Mouse (Mus musculus) MEL (cell line): ENCODE results near the gene Masp2. TPM values are rescaled to one million over a fixed set of nuclear protein-coding genes. Genes with fewer than 3 reads are reported as not detected.

ENCODE experiments used
- DNase-seq: peaks from one replicate; pipeline ENCODE4 v3.0.0; 2011; ENCODE audit warnings: low read depth, low spot score
- H3K27ac ChIP-seq: 2 replicates; pipeline ENCODE4 v1.5.1; 2012; ENCODE audit warnings: low read depth, mild to moderate bottlenecking, control low read depth, low read length, moderate library complexity; ENCODE audit not compliant: control insufficient read depth
- H3K27me3 ChIP-seq, 2 experiments: fragments of 150-350 bp in 1 of 2; sonication (generic) in 1 of 2; 2 replicates each; pipeline ENCODE4 v1.6.1; 2012; ENCODE audit warnings: low read length in 2 of 2, mild to moderate bottlenecking in 2 of 2, improper control_type of control experiment in 1 of 2, moderate library complexity in 1 of 2; ENCODE audit not compliant: insufficient read depth in 2 of 2, control insufficient read depth in 1 of 2
- H3K36me3 ChIP-seq, 2 experiments: 2 replicates each; pipeline ENCODE4 v1.6.1; 2012 to 2014; ENCODE audit warnings: low read length in 2 of 2, improper control_type of control experiment in 1 of 2, inconsistent platforms in 1 of 2, mild to moderate bottlenecking in 1 of 2; ENCODE audit not compliant: insufficient read depth in 2 of 2, control insufficient read depth in 1 of 2
- H3K4me1 ChIP-seq, 2 experiments: fragments of 150-350 bp in 1 of 2; sonication (generic) in 1 of 2; 2 replicates each; pipeline ENCODE4 v1.6.1; 2012; ENCODE audit warnings: low read length in 2 of 2, improper control_type of control experiment in 1 of 2, mild to moderate bottlenecking in 1 of 2; ENCODE audit not compliant: insufficient read depth in 2 of 2, control insufficient read depth in 1 of 2
- H3K4me3 ChIP-seq, 2 experiments: fragments of 150-350 bp in 1 of 2; sonication (generic) in 1 of 2; 2 replicates each; pipeline ENCODE4 v1.5.1; 2012; ENCODE audit warnings: low read depth in 2 of 2, low read length in 2 of 2, mild to moderate bottlenecking in 2 of 2, moderate library complexity in 2 of 2, control low read depth in 1 of 2, improper control_type of control experiment in 1 of 2; ENCODE audit not compliant: control insufficient read depth in 1 of 2, insufficient read depth in 1 of 2
- H3K79me2 ChIP-seq: 2 replicates; pipeline ENCODE4 v1.6.1; 2012; ENCODE audit warnings: mild to moderate bottlenecking, low read length, moderate library complexity; ENCODE audit not compliant: control insufficient read depth, poor library complexity, insufficient read depth
- H3K9ac ChIP-seq: 2 replicates; pipeline ENCODE4 v1.6.1; 2012; ENCODE audit warnings: low read depth, mild to moderate bottlenecking, control low read depth, low read length, moderate library complexity; ENCODE audit not compliant: control insufficient read depth, poor library complexity, severe bottlenecking
- H3K9me3 ChIP-seq: fragments of 150-350 bp; sonication (generic); replicated peaks from 2 replicates; pipeline ENCODE4 v1.6.1; 2012; ENCODE audit warnings: mild to moderate bottlenecking, low read length, improper control_type of control experiment, moderate library complexity; ENCODE audit not compliant: insufficient read depth
- BHLHE40 ChIP-seq: IDR thresholded peaks from 2 replicates; pipeline ENCODE4 v1.6.1; 2012; ENCODE audit warnings: low read depth, mild to moderate bottlenecking, inconsistent platforms, low read length, improper control_type of control experiment, borderline replicate concordance
- CHD1 ChIP-seq: IDR thresholded peaks from 2 replicates; pipeline ENCODE4 v1.6.1; 2012; ENCODE audit warnings: low read depth, mild to moderate bottlenecking, inconsistent platforms, low read length, improper control_type of control experiment
- CHD2 ChIP-seq: IDR thresholded peaks from 2 replicates; pipeline ENCODE4 v1.6.1; 2011; ENCODE audit warnings: low read length, improper control_type of control experiment
- E2F4 ChIP-seq: IDR thresholded peaks from 2 replicates; pipeline ENCODE4 v1.6.1; 2011; ENCODE audit warnings: low read depth, low read length, improper control_type of control experiment, borderline replicate concordance
- ELF1 ChIP-seq: IDR thresholded peaks from 2 replicates; pipeline ENCODE4 v1.6.1; 2014; ENCODE audit warnings: low read depth, mild to moderate bottlenecking, inconsistent platforms, low read length, improper control_type of control experiment, moderate library complexity
- EP300 ChIP-seq, 2 experiments: IDR thresholded peaks; 2 replicates each; pipeline ENCODE4 v1.6.1; 2011; ENCODE audit warnings: improper control_type of control experiment in 2 of 2, low read length in 2 of 2, low read depth in 1 of 2, mild to moderate bottlenecking in 1 of 2
- ETS1 ChIP-seq: IDR thresholded peaks from 2 replicates; pipeline ENCODE4 v1.6.1; 2012; ENCODE audit warnings: low read depth, mild to moderate bottlenecking, inconsistent platforms, low read length, improper control_type of control experiment, moderate library complexity
- GATA1 ChIP-seq: IDR thresholded peaks from 2 replicates; pipeline ENCODE4 v1.6.1; 2011; ENCODE audit warnings: low read depth, low read length, improper control_type of control experiment
- HCFC1 ChIP-seq: IDR thresholded peaks from 2 replicates; pipeline ENCODE4 v1.6.1; 2012; ENCODE audit warnings: low read depth, mild to moderate bottlenecking, inconsistent platforms, low read length, improper control_type of control experiment, moderate library complexity
- JUND ChIP-seq: IDR thresholded peaks from 2 replicates; pipeline ENCODE4 v1.6.1; 2011; ENCODE audit warnings: low read depth, mild to moderate bottlenecking, improper control_type of control experiment, low read length
- MAFK ChIP-seq: IDR thresholded peaks from 2 replicates; pipeline ENCODE4 v1.6.1; 2011; ENCODE audit warnings: low read depth, mild to moderate bottlenecking, low read length, improper control_type of control experiment, borderline replicate concordance
- MXI1 ChIP-seq: IDR thresholded peaks from 2 replicates; pipeline ENCODE4 v1.6.1; 2011; ENCODE audit warnings: mild to moderate bottlenecking, low read depth, low read length, improper control_type of control experiment
- MYB ChIP-seq: IDR thresholded peaks from 2 replicates; pipeline ENCODE4 v1.6.1; 2011; ENCODE audit warnings: mild to moderate bottlenecking, low read depth, low read length, improper control_type of control experiment
- MYC ChIP-seq: IDR thresholded peaks from 2 replicates; pipeline ENCODE4 v1.6.1; 2011; ENCODE audit warnings: low read depth, mild to moderate bottlenecking, low read length, improper control_type of control experiment, moderate library complexity
- NELFE ChIP-seq: IDR thresholded peaks from 2 replicates; pipeline ENCODE4 v1.6.1; 2011; ENCODE audit warnings: low read depth, low read length, improper control_type of control experiment
- NRF1 ChIP-seq: IDR thresholded peaks from 2 replicates; pipeline ENCODE4 v1.6.1; 2014; ENCODE audit warnings: low read depth, mild to moderate bottlenecking, inconsistent platforms, low read length, improper control_type of control experiment, moderate library complexity; ENCODE audit not compliant: poor library complexity, insufficient read depth, severe bottlenecking
- POLR2A ChIP-seq, 2 experiments: IDR thresholded peaks; 2 replicates each; pipeline ENCODE4 v1.6.1; 2011 to 2012; ENCODE audit warnings: low read length in 2 of 2, mild to moderate bottlenecking in 2 of 2, control low read depth in 1 of 2, improper control_type of control experiment in 1 of 2, low read depth in 1 of 2, moderate library complexity in 1 of 2; ENCODE audit not compliant: control insufficient read depth in 1 of 2, insufficient read depth in 1 of 2, poor library complexity in 1 of 2
- POLR2AphosphoS2 ChIP-seq: IDR thresholded peaks from 2 replicates; pipeline ENCODE4 v1.6.1; 2011; ENCODE audit warnings: low read length, improper control_type of control experiment
- POLR2AphosphoS5 ChIP-seq: IDR thresholded peaks from 2 replicates; pipeline ENCODE4 v1.6.1; 2012; ENCODE audit warnings: low read depth, borderline replicate concordance, mild to moderate bottlenecking, inconsistent platforms, low read length, moderate library complexity, mixed read lengths
- RAD21 ChIP-seq: IDR thresholded peaks from 2 replicates; pipeline ENCODE4 v1.6.1; 2011; ENCODE audit warnings: mild to moderate bottlenecking, low read depth, low read length, improper control_type of control experiment
- RCOR1 ChIP-seq: IDR thresholded peaks from 2 replicates; pipeline ENCODE4 v1.6.1; 2012; ENCODE audit warnings: low read depth, mild to moderate bottlenecking, inconsistent platforms, low read length, improper control_type of control experiment
- SIN3A ChIP-seq: IDR thresholded peaks from 2 replicates; pipeline ENCODE4 v1.6.1; 2012; ENCODE audit warnings: low read length, improper control_type of control experiment, inconsistent platforms
- TBP ChIP-seq: IDR thresholded peaks from 2 replicates; pipeline ENCODE4 v1.8.0; 2011; ENCODE audit warnings: low read depth, low read length, improper control_type of control experiment
- TCF12 ChIP-seq: IDR thresholded peaks from 2 replicates; pipeline ENCODE4 v1.6.1; 2014; ENCODE audit warnings: low read depth, mild to moderate bottlenecking, inconsistent platforms, low read length, improper control_type of control experiment, moderate library complexity
- UBTF ChIP-seq: IDR thresholded peaks from 2 replicates; pipeline ENCODE4 v1.6.1; 2012; ENCODE audit warnings: low read depth, mild to moderate bottlenecking, inconsistent platforms, low read length, improper control_type of control experiment, moderate library complexity, borderline replicate concordance; ENCODE audit not compliant: insufficient read depth
- USF1 ChIP-seq: IDR thresholded peaks from 2 replicates; pipeline ENCODE4 v1.6.1; 2014; ENCODE audit warnings: low read depth, mild to moderate bottlenecking, inconsistent platforms, low read length, improper control_type of control experiment, moderate library complexity
- ZC3H11A ChIP-seq: IDR thresholded peaks from 2 replicates; pipeline ENCODE4 v1.6.1; 2012; ENCODE audit warnings: low read depth, mild to moderate bottlenecking, inconsistent platforms, low read length, improper control_type of control experiment
- ZKSCAN1 ChIP-seq: IDR thresholded peaks from 2 replicates; pipeline ENCODE4 v1.6.1; 2012; ENCODE audit warnings: low read depth, mild to moderate bottlenecking, inconsistent platforms, low read length, improper control_type of control experiment, moderate library complexity
- ZMIZ1 ChIP-seq: IDR thresholded peaks from 2 replicates; pipeline ENCODE4 v1.6.1; 2012; ENCODE audit warnings: low read depth, mild to moderate bottlenecking, inconsistent platforms, low read length, improper control_type of control experiment, moderate library complexity
- ZNF384 ChIP-seq: IDR thresholded peaks from 2 replicates; pipeline ENCODE4 v1.6.1; 2012; ENCODE audit warnings: low read depth, mild to moderate bottlenecking, inconsistent platforms, low read length, improper control_type of control experiment
- polyA plus RNA-seq, 2 experiments: library from polyadenylated mRNA; stranded (reverse) in 1 of 2; unstranded in 1 of 2; fragments of >175 nt in 1 of 2; fragments of >200 nt in 1 of 2; gene quantifications; 2 replicates each; pipeline versions ENCODE4 v1.2.1 to v1.2.4; 2012; ENCODE audit warnings: low replicate concordance in 2 of 2, low read depth in 1 of 2; ENCODE audit not compliant: insufficient read length in 2 of 2, insufficient read depth in 1 of 2, missing spikeins in 1 of 2
- total RNA-seq: library from RNA; depleted of rRNA; stranded (reverse); fragments of 300-350 nt; gene quantifications from 2 replicates; pipeline ENCODE4 v1.2.3, GENCODE M21; 2012

The Masp2 gene
- total and polyA plus RNA-seq, 3 experiments, result 0.38 to 1.4 TPM; not detected in 1

DNA sequence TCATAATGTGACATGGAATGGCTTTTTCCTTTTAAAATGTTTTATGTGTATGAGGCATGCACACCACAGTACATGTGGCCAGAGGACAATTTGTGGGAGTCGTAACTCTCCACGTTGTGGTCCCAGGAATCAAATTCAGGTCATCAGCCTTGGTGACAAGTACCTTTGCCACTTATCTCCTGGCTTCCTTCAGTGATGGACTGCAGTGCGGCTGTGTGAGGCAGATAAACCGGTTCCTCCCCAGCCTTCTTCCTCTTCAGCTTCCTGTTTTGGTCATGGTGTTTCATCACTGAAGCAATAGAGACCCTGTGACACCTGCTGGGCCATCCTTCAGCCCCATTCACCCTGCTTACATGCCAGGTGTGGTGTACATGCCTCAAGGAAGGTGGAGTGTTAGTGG, 19.1 kb upstream of the Masp2 start (continued):
- TF ChIP-seq NRF1 (peak; percentile 49), ZMIZ1 (no peak), JUND (no peak), TBP (no peak), RCOR1 (peak; percentile 89), ETS1 (peak; percentile 88), HCFC1 (no peak; the same call in 1 of the 2 replicates), POLR2AphosphoS2 (no peak), E2F4 (no peak), CHD2 (no peak), RAD21 (no peak), MYC (peak; percentile 82)

GRCm38 (mm10) chr4:148586648-148587047, 15.7 kb upstream of the Masp2 start:
- DNase-seq, result peak; percentile 78
- H3K27ac ChIP-seq, result peak overlapping the region; percentile 60
- H3K36me3 ChIP-seq, result peaks cover 0 to 27% of the 10 kb centered on the region in 2 experiments; a peak in 2 of 4 replicates
- H3K9me3 ChIP-seq, result no peaks in the 10 kb centered on the region
- peaks cover 3% of the 10 kb centered on the region for H3K79me2 ChIP-seq
- TF ChIP-seq NRF1, result no peak
- no peak for TF ChIP-seq GATA1
- TF ChIP-seq MYC, result no peak
- TF ChIP-seq MYB, result no peak; the same call in 1 of the 2 replicates
- TF ChIP-seq BHLHE40, result no peak
- no peak for TF ChIP-seq USF1
- TF ChIP-seq ETS1, result no peak
- TF ChIP-seq TCF12, result no peak
- no peak for TF ChIP-seq MXI1
- TF ChIP-seq ZNF384, result peak; percentile 4; the same call in 1 of the 2 replicates
- no peak for TF ChIP-seq ZKSCAN1
- TF ChIP-seq NELFE, result no peak
- TF ChIP-seq UBTF, result no peak
- no peak for TF ChIP-seq MAFK
- no peak for TF ChIP-seq POLR2AphosphoS2
- peak; percentile 13; the same call in 1 of the 2 replicates for TF ChIP-seq ELF1
- TF ChIP-seq TBP, result peak; percentile 90
- no peak for TF ChIP-seq HCFC1
- TF ChIP-seq POLR2A (IDR thresholded peaks at IDR 0.05; ENCODE audit: control insufficient read depth in 1 of 2, insufficient read depth in 1 of 2, low read depth in 1 of 2, low read length in 2 of 2, poor library complexity in 1 of 2), result no peak
- TF ChIP-seq EP300 (IDR thresholded peaks at IDR 0.05; ENCODE audit: low read depth in 1 of 2, low read length in 2 of 2), result peak in 1 of 2 experiments; percentile 32; a peak in 1 of 4 replicates
- TF ChIP-seq POLR2AphosphoS5, result no peak
- no peak for TF ChIP-seq CHD1
- TF ChIP-seq SIN3A, result no peak; the same call in 1 of the 2 replicates
- no peak for TF ChIP-seq ZC3H11A
- TF ChIP-seq JUND, result no peak
- no peaks in the 10 kb centered on the region for H3K27me3 ChIP-seq
- peaks cover 14 to 36% of the 10 kb centered on the region in 2 experiments for H3K4me1 ChIP-seq
- H3K9ac ChIP-seq, result no peak overlapping the region
- H3K4me3 ChIP-seq, result peak overlapping the region in 1 of 2 experiments; percentile 20; a peak in 2 of 4 replicates
